Mouse (Mus musculus) liver, embryonic 13.5 days (tissue): ENCODE measurements around the gene Togaram1. TPM values are rescaled to one million over a fixed set of nuclear protein-coding genes. Genes with fewer than 3 reads are reported as not detected.

Experiments
- ATAC-seq: fragments of 200-750 bp; cut with Nextera tagmentation; 2 replicates; pipeline ENCODE4 v1.8.0; 2017; ENCODE audit warnings: low read depth, mild to moderate bottlenecking, moderate number of reproducible peaks, moderate library complexity
- DNase-seq: peaks from one replicate; pipeline ENCODE4 v3.0.0; 2022
- H3K27ac ChIP-seq: fragments of 300-500 bp; sonication (generic); 2 replicates; pipeline ENCODE4 v1.5.1; 2015; ENCODE audit warnings: moderate library complexity, mild to moderate bottlenecking, inconsistent platforms
- H3K27me3 ChIP-seq: fragments of 300-500 bp; sonication (generic); 2 replicates; pipeline ENCODE4 v1.6.1; 2015; ENCODE audit warnings: mild to moderate bottlenecking, inconsistent platforms
- H3K36me3 ChIP-seq: fragments of 300-500 bp; sonication (generic); 2 replicates; pipeline ENCODE4 v1.6.1; 2015; ENCODE audit warnings: mild to moderate bottlenecking, inconsistent platforms
- H3K4me1 ChIP-seq: fragments of 300-500 bp; sonication (generic); replicated peaks from 2 replicates; pipeline ENCODE4 v1.6.1; 2015; ENCODE audit warnings: inconsistent platforms
- H3K4me2 ChIP-seq: fragments of 300-500 bp; sonication (generic); 2 replicates; pipeline ENCODE4 v1.6.1; 2015; ENCODE audit warnings: inconsistent platforms, mild to moderate bottlenecking, moderate library complexity
- H3K4me3 ChIP-seq: fragments of 300-500 bp; sonication (generic); replicated peaks from 2 replicates; pipeline ENCODE4 v1.5.1; 2015; ENCODE audit warnings: mild to moderate bottlenecking, inconsistent platforms
- H3K9ac ChIP-seq: fragments of 300-500 bp; sonication (generic); 2 replicates; pipeline ENCODE4 v1.6.1; 2015; ENCODE audit warnings: mild to moderate bottlenecking, inconsistent platforms
- H3K9me3 ChIP-seq: fragments of 300-500 bp; sonication (generic); replicated peaks from 2 replicates; pipeline ENCODE4 v1.6.1; 2016; ENCODE audit warnings: inconsistent platforms
- WGBS: fragments of 180-500 bp; shearing (Covaris S2); methylation state at CpG from one replicate; pipeline ENCODE4 v1.1.7; 2015; ENCODE audit not compliant: insufficient replicate concordance; 5-methylcytosine and 5-hydroxymethylcytosine counted together
- polyA plus RNA-seq: library from polyadenylated mRNA; unstranded; fragments of >200 nt; fragmentation: Nextera tagmentation; extraction: Ambion mirVana; gene quantifications from 2 replicates; pipeline ENCODE4 v1.2.1, GENCODE M21; 2015

The Togaram1 gene
- 6.5 and 10.5 TPM in 2 replicates for polyA plus RNA-seq

DNA sequence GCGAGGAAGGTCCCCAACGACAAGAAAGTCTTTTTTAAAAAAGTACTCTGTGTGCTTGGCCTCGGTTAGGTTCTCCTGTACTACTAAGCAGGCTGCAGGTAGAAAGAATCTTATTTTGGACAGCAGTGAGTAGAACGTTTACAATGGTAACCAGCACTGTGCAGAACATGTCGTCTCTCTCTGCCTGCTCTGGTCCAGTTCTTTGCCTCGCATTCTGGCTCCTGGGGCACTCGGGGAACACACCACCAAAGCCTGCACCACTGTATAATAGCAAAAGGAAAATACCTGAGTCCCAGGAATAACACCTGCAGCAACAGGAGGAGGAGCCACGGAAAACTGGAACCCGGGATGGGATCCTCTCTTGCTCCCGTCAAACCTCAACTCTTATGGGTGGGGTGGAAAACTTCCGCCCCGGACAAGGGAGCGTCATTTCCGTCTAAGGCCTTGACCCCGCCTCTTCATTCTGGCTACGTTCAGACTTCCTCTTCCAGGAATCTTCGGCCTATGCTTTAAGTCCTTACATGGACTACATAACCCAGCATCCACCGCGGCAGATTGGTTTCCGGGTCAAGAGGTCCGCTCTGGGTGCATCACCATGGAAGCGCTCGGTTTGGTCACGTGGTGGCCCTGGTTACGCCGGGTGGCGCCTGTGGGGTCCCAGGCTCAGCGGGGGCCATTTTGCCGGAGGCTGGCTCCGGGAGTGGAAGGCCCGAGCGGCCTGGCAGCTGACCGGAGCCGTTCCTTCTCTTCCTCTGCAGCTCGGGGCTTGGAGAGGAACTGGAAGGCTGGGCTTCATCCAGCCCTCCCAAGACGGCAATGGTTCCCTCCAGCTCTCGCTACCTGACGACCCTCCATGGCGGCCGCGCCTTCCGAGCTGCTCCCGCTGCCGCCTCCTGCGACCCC is at the start of gene Togaram1, which contains the start of gene Klhl28:
TSS of gene Togaram1 (plus strand) at position 681 of the 903 bp plus-strand sequence.
TSS of gene Klhl28 (minus strand) at position 411 of the 903 bp plus-strand sequence.
- DNase-seq: peak; percentile 98
- WGBS: under 1% methylated on average over 45 of the region's 45 CpGs
- ATAC-seq: peak; percentile 98
- Histone ChIP-seq H3K4me2 (peak within 1 kb of the TSS; percentile 87), H3K9me3 (no peaks in the 10 kb centered on the region), H3K36me3 (no peaks in the 10 kb centered on the region), H3K27ac (peak within 1 kb of the TSS; percentile 79), H3K27me3 (no peaks in the 10 kb centered on the region), H3K4me1 (peaks cover 49% of the 10 kb centered on the region), H3K9ac (peak within 1 kb of the TSS; percentile 86), H3K4me3 (peak within 1 kb of the TSS; percentile 96)

DNA sequence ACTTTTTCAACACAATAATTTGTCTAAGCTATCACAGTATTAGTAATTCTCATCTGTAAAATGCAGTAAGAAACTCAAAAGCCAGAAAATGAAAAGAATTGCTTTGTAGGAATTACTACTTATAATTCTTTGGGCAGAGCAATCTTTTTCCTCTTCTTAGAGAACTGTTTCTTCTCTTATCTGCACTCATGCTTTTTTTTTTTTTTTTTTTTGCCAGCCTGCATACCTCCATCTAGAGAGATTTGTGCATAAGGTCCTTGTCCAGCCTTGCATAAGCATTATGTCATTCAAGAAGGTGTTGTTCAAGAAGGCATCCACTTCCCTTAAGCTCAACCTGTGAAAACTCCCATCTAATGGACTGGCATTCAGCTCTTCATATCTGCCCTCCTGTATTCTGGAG is 48.9 kb upstream of the Togaram1 start:
- Histone ChIP-seq H3K9ac (no peak overlapping the region), H3K4me3 (no peak overlapping the region), H3K27me3 (peaks cover 6% of the 10 kb centered on the region; the same call in 1 of the 2 replicates), H3K36me3 (no peaks in the 10 kb centered on the region), H3K4me2 (no peak overlapping the region), H3K4me1 (peaks cover 10% of the 10 kb centered on the region), H3K27ac (no peak overlapping the region), H3K9me3 (no peaks in the 10 kb centered on the region)
- DNase-seq (no peak), ATAC-seq (no peak)

DNA sequence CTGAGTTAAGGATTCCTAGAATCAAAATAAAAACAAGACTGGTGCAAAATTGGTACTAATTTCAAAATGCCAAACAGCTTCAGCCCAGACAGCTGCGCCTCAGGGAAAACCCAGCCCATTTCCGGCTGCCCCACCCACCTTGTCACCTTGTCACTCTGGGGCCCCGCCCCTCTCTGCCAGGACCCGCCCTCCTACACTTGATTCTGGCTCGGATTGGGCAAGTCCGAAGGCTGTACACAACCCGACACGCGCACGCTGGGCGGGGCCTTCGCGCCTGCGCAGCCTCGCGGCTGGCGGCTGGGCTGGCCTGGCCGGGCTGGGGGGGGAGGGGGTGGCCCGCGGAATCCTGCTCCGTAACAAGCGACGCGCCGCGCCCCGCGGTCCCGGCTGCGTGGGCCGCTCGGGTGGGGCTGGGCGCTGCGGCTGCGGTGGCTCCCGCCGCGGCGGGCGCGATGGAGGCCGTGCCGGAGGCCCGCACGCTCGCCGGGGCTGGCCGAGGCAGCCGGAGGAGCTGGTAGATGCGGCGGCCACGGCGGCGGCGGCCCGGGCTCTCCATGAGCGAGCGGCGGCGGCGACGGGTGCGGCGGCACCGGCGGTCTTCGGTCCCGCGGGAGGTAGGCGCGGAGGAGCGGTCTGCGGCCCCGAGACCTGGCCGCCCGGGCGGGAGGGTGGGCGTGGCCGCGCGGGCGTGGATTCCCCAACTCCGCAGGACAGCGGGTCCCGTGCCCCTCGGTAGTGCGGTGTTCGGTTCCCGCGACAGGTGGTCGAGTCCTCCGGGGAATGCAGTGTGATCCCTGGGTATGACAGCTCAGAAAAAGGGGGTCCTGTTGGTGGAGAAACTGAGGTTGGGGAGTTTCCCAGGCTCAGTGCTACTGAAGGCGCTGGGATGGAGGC is 47.8 kb upstream of the Togaram1 start, which contains the start of gene Gm527:
TSS of gene Gm527 (plus strand) at position 329 of the 894 bp plus-strand sequence.
- DNase-seq: peak; percentile 98
- Histone ChIP-seq H3K4me2 (peak within 1 kb of the TSS; percentile 97), H3K9ac (peak within 1 kb of the TSS; percentile 79), H3K27me3 (peaks cover 6% of the 10 kb centered on the region; the same call in 1 of the 2 replicates), H3K9me3 (no peaks in the 10 kb centered on the region), H3K27ac (peak within 1 kb of the TSS; percentile 39; the same call in 1 of the 2 replicates), H3K36me3 (no peaks in the 10 kb centered on the region), H3K4me3 (peak within 1 kb of the TSS; percentile 84), H3K4me1 (peaks cover 10% of the 10 kb centered on the region)
- peak; percentile 100 for ATAC-seq
- WGBS: under 1% methylated on average over 57 of the region's 93 CpGs

DNA sequence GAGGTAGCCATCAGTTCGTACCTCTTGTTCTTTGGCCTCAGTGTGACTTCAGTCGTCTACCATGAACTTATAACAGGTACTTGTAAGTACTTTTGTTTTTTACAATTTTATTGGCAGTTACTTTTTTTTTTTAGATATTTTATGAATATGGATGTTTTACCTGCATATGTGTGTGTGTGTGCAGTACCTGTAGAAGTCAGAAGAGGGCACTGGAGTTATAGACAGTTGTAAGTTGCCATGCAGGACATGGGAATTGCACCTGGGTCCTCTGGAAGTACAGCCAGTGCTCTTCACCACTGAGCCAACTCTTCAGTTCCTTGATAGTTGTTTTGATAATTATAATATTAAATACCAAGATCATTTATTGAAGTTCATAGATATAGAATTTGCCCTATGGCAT is 28.1 kb upstream of the Togaram1 start:
- no peaks in the 10 kb centered on the region for H3K4me1 ChIP-seq
- no peak overlapping the region for H3K9ac ChIP-seq
- no peaks in the 10 kb centered on the region for H3K9me3 ChIP-seq
- DNase-seq: no peak
- H3K4me2 ChIP-seq: no peak overlapping the region
- no peak overlapping the region for H3K4me3 ChIP-seq
- H3K36me3 ChIP-seq: no peaks in the 10 kb centered on the region
- 64% methylated on average over 2 of the region's 2 CpGs for WGBS
- no peak overlapping the region for H3K27ac ChIP-seq
- H3K27me3 ChIP-seq: no peaks in the 10 kb centered on the region
- no peak; the same call in 1 of the 2 replicates for ATAC-seq

DNA sequence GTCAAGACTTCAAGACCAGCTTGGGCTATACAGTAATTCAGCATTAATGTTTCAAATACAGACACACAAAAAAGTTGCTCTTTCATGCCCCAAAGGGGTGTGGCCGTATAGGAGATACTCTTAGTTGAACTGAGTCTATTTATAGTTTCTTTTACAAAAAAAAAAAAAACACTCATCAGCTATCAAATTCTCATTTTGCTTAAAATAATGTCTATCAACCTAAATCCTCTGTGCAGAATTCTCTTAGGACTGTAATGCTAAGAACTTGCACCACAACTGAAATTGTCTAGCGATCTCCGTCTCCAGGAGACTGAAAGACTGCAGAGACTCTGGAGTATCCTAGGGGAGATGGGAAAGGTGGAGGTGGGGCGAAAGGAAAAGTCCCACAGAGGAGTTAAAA is 1.0 kb upstream of the Togaram1 start:
- ATAC-seq (no peak), DNase-seq (no peak)
- Histone ChIP-seq H3K9me3 (no peaks in the 10 kb centered on the region), H3K4me2 (peak overlapping the region; percentile 87), H3K27me3 (no peaks in the 10 kb centered on the region), H3K27ac (peak overlapping the region; percentile 69), H3K36me3 (no peaks in the 10 kb centered on the region), H3K9ac (peak overlapping the region; percentile 77), H3K4me1 (peaks cover 42% of the 10 kb centered on the region), H3K4me3 (peak overlapping the region; percentile 96)
- WGBS: 7% methylated on average over 4 of the region's 4 CpGs

DNA sequence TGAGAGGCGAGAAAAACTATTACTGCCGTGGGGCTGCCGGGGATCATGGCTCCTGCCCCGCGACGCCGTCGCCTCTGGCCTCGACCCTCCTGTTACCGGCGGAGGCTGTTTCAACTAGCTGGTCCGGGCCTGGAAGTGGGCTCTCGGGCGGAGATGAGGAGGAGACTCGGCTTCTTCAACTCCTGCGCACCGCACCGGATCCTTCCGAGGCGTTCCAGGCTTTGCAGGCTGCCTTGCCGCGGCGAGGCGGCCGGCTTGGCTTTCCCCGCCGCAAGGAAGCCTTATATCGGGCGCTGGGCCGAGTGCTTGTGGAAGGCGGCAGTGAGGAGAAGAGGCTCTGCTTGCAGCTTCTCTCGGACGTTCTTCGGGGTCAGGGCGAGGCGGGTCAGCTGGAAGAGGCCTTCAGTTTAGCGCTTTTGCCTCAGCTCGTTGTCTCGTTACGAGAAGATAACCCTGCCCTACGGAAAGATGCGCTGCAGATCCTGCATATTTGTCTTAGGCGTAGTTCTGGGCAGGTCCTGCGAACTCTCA is 562 bp downstream of the Togaram1 start:
- peak overlapping the region; percentile 86 for H3K9ac ChIP-seq
- peak overlapping the region; percentile 84 for H3K4me2 ChIP-seq
- H3K27ac ChIP-seq: peak overlapping the region; percentile 79
- H3K4me1 ChIP-seq: peaks cover 57% of the 10 kb centered on the region
- no peaks in the 10 kb centered on the region for H3K9me3 ChIP-seq
- H3K27me3 ChIP-seq: no peaks in the 10 kb centered on the region
- peak overlapping the region; percentile 96 for H3K4me3 ChIP-seq
- under 1% methylated on average over 44 of the region's 44 CpGs for WGBS
- DNase-seq: peak; percentile 50
- H3K36me3 ChIP-seq: 0 out of 2 replicates have a peak, but pooled peaks cover 3% of the 10 kb centered on the region
- peak; percentile 1; the same call in 1 of the 2 replicates for ATAC-seq

DNA sequence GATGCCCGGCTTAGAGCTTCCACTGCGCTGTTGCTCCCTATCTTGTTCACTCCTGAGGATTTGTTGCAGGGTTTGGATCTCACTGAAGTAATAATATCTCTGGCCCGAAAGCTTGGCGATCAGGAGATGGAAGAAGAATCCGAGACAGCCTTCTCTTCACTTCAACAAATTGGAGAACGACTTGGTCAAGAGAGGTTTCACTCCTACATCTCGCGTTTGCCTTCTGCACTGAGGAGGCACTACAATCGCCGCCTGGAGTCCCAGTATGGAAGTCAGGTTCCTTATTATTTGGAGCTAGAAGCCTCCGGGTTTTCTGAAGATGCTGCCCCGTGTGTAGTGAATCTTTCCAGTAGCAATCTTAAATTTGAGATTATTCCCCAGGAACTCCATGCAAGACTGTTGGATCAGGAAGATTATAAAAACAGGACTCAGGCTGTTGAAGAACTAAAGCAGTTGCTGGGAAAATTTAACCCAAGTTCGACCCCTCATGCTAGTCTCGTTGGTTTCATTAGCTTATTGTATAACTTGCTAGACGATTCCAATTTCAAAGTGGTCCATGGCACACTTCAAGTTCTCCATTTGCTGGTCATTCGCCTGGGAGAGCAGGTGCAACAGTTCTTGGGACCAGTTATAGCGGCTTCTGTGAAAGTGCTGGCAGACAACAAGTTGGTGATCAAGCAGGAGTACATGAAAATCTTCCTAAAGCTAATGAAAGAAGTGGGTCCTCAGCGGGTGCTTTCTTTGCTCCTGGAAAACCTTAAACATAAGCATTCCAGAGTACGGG is 1.2 kb downstream of the Togaram1 start:
- H3K4me2 ChIP-seq: peak overlapping the region; percentile 84
- DNase-seq: no peak

DNA sequence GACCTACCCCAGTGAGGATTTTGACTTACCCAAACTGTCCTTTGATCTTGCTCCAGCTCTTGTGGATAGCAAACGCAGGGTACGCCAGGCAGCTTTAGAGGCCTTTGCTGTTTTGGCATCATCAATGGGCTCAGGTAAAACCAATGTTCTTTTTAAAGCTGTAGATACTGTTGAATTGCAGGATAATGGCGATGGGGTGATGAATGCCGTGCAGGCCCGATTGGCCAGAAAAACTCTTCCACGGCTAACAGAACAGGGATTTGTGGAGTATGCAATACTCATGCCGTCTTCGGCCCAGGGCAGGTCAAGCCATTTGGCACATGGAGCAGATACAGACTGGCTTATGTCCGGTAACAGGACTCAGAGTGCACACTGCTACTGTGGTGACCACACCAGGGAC is 1.9 kb downstream of the Togaram1 start:
- DNase-seq: no peak
- H3K27ac ChIP-seq: peak overlapping the region; percentile 79
- 3% methylated on average over 9 of the region's 9 CpGs for WGBS
- H3K4me2 ChIP-seq: peak overlapping the region; percentile 84
- peaks cover 66% of the 10 kb centered on the region for H3K4me1 ChIP-seq
- no peaks in the 10 kb centered on the region for H3K9me3 ChIP-seq
- 0 out of 2 replicates have a peak, but pooled peaks cover 3% of the 10 kb centered on the region for H3K36me3 ChIP-seq
- peak overlapping the region; percentile 86 for H3K9ac ChIP-seq
- no peak for ATAC-seq
- no peaks in the 10 kb centered on the region for H3K27me3 ChIP-seq
- H3K4me3 ChIP-seq: peak overlapping the region; percentile 96

More for the DNA sequence above, 1.2 kb downstream of the Togaram1 start:
- H3K9me3 ChIP-seq: no peaks in the 10 kb centered on the region
- 0 out of 2 replicates have a peak, but pooled peaks cover 3% of the 10 kb centered on the region for H3K36me3 ChIP-seq
- H3K27me3 ChIP-seq: no peaks in the 10 kb centered on the region
- H3K4me1 ChIP-seq: peaks cover 61% of the 10 kb centered on the region
- peak overlapping the region; percentile 79 for H3K27ac ChIP-seq
- WGBS: 3% methylated on average over 19 of the region's 19 CpGs
- H3K4me3 ChIP-seq: peak overlapping the region; percentile 96
- ATAC-seq: no peak
- H3K9ac ChIP-seq: peak overlapping the region; percentile 86

DNA sequence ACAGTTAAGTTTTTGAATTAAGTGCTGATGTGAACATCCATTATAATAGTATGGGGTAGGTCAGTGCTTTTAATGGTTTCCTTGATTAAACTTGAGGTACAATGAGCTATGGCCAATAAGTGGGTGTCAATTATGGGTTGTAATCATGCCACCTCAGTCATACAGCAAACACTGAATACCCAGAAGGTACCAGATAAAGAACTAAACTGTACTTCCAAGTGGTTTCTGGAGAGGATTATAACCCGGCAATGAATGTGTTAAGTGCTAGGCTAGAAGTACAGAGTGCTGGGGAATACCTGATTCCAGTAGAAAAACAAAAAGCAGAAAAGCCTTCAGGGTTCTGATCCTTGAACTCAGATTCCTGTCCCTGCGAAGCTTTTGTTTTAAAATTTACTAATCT is 2.5 kb downstream of the Togaram1 start:
- DNase-seq (peak; percentile 19), ATAC-seq (no peak)
- H3K4me1 ChIP-seq: peaks cover 67% of the 10 kb centered on the region
- H3K27ac ChIP-seq: peak overlapping the region; percentile 79; the same call in 1 of the 2 replicates
- no peaks in the 10 kb centered on the region for H3K9me3 ChIP-seq
- WGBS: 0% methylated on average over 2 of the region's 2 CpGs
- 0 out of 2 replicates have a peak, but pooled peaks cover 3% of the 10 kb centered on the region for H3K36me3 ChIP-seq
- H3K4me3 ChIP-seq: peak overlapping the region; percentile 96
- peak overlapping the region; percentile 84 for H3K4me2 ChIP-seq
- no peaks in the 10 kb centered on the region for H3K27me3 ChIP-seq
- peak overlapping the region; percentile 86 for H3K9ac ChIP-seq

DNA sequence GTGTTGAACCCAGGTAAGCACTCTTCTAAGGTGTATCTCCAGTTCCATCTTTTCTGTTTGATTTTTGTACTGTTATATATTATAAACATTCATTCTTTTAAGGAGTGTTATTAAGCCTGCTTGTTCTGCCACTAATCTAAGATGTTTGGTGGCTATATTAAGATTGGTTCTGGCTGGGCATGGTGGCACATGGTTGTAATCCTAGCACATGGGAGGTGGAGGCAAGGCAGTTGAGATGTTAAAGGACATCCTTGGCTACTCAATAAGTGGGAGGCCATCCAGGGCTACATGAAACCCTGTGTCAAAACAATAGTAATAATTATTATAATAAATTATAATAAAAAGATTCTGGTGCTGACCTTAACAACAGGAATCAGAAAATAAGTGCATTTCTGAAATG is 5.8 kb downstream of the Togaram1 start:
- Histone ChIP-seq H3K4me3 (no peak overlapping the region), H3K27ac (no peak overlapping the region), H3K4me2 (no peak overlapping the region), H3K27me3 (no peaks in the 10 kb centered on the region), H3K36me3 (0 out of 2 replicates have a peak, but pooled peaks cover 3% of the 10 kb centered on the region), H3K9ac (no peak overlapping the region), H3K4me1 (peaks cover 65% of the 10 kb centered on the region), H3K9me3 (no peaks in the 10 kb centered on the region)
- ATAC-seq (no peak), DNase-seq (no peak)
